Mouse (Mus musculus) heart, postnatal 10 days (tissue): Measurements from ENCODE around the gene Dag1. TPM values are rescaled to one million over a fixed set of nuclear protein-coding genes. Genes with fewer than 3 reads are reported as not detected.

ENCODE experiments used
- total RNA-seq, 2 experiments: library from RNA; stranded (reverse); gene quantifications; 2 replicates each; pipeline ENCODE4 v1.2.3; 2021

Dag1 gene
- total RNA-seq, 2 experiments from 2014 or later, result 369 to 394 TPM

Other genes starting within 250 kb of the Dag1 start
- 10 to 100 TPM; 10.7 to 14.7 TPM for gene Gmppb, start 214.7 kb downstream of the Dag1 start, total RNA-seq
- 1 to 10 TPM; 1.9 to 2.2 TPM for gene Amigo3, start 210.8 kb downstream of the Dag1 start, total RNA-seq
- not detected for gene Mst1, start 183.5 kb downstream of the Dag1 start, total RNA-seq
- gene Rnf123, start 180.6 kb downstream of the Dag1 start, total RNA-seq, result 10 to 100 TPM; 62.5 to 83.1 TPM
- 10 to 100 TPM; 44.6 to 53.1 TPM for gene Apeh, start 169.4 kb downstream of the Dag1 start, total RNA-seq
- gene Bsn, start 73.6 kb downstream of the Dag1 start, total RNA-seq, result under 1 TPM; 0.05 to 0.07 TPM
- 10 to 100 TPM; 20.5 to 21.8 TPM for gene Nicn1, start 26.5 kb upstream of the Dag1 start, total RNA-seq
- 1 to 10 TPM; 5.2 to 6.9 TPM for gene Amt, start 32.9 kb upstream of the Dag1 start, total RNA-seq
- gene Rhoa, start 42.2 kb upstream of the Dag1 start, total RNA-seq, result 100 to 1,000 TPM; 328 to 329 TPM
- gene Tcta, start 42.2 kb upstream of the Dag1 start, total RNA-seq, result 10 to 100 TPM; 24.4 to 30.0 TPM
- 100 to 1,000 TPM; 152 to 166 TPM for gene Gpx1, start 74.9 kb upstream of the Dag1 start, total RNA-seq
- gene Usp4, start 83.9 kb upstream of the Dag1 start, total RNA-seq, result 10 to 100 TPM; 94.3 to 95.7 TPM
- under 1 TPM; 0.31 to 0.74 TPM for gene 1700102P08Rik, start 128.8 kb upstream of the Dag1 start, total RNA-seq
- not detected for gene Ccdc36, start 164.5 kb upstream of the Dag1 start, total RNA-seq
- gene BC048562, start 172.5 kb upstream of the Dag1 start, total RNA-seq, result not detected
- gene Ccdc71, start 196.6 kb upstream of the Dag1 start, total RNA-seq, result 10 to 100 TPM; 27.7 to 31.3 TPM
- gene Klhdc8b, start 197.6 kb upstream of the Dag1 start, total RNA-seq, result 10 to 100 TPM; 29.2 to 33.4 TPM
- gene Lamb2, start 215.8 kb upstream of the Dag1 start, total RNA-seq, result 100 to 1,000 TPM; 284 to 331 TPM
- 100 to 1,000 TPM in 1 of 2 experiments, 10 to 100 TPM in 1; 98.4 to 103 TPM for gene Usp19, start 226.6 kb upstream of the Dag1 start, total RNA-seq
- gene Qars, start 243.7 kb upstream of the Dag1 start, total RNA-seq, result 10 to 100 TPM; 84.4 to 86.3 TPM